Mouse (Mus musculus) megakaryocyte, embryonic 14.5 days (primary cell): ENCODE measurements around the gene Cmas. TPM values are rescaled to one million over a fixed set of nuclear protein-coding genes. Genes with fewer than 3 reads are reported as not detected.

Experiments
- H3K27me3 ChIP-seq: replicated peaks from 2 replicates; pipeline ENCODE3; 2012; ENCODE audit warnings: inconsistent platforms
- H3K36me3 ChIP-seq: replicated peaks from 2 replicates; pipeline ENCODE3; 2012; ENCODE audit warnings: low read length, inconsistent platforms, mixed read lengths
- H3K4me1 ChIP-seq: 2 replicates; pipeline ENCODE4 v1.6.1; 2012; ENCODE audit warnings: inconsistent platforms
- H3K4me3 ChIP-seq: replicated peaks from 2 replicates; pipeline ENCODE3; 2012; ENCODE audit warnings: moderate library complexity, mild to moderate bottlenecking, inconsistent platforms
- H3K9me3 ChIP-seq: 2 replicates; pipeline ENCODE4 v1.6.1; 2012; ENCODE audit warnings: inconsistent platforms
- FLI1 ChIP-seq: IDR thresholded peaks from 2 replicates; pipeline ENCODE4 v1.6.1; 2012; ENCODE audit warnings: low read length, inconsistent platforms, mixed read lengths
- GATA1 ChIP-seq: IDR thresholded peaks from 3 replicates; pipeline ENCODE4 v1.6.1; 2012; ENCODE audit warnings: mixed read lengths, low read length, inconsistent platforms, borderline replicate concordance
- polyA plus RNA-seq: library from polyadenylated mRNA; stranded (reverse); fragments of >175 nt; gene quantifications from 2 replicates; pipeline ENCODE4 v1.2.3, GENCODE M21; 2012; ENCODE audit warnings: low replicate concordance; ENCODE audit not compliant: insufficient read depth

The Cmas gene
- polyA plus RNA-seq, 1 experiment: 176 TPM

DNA sequence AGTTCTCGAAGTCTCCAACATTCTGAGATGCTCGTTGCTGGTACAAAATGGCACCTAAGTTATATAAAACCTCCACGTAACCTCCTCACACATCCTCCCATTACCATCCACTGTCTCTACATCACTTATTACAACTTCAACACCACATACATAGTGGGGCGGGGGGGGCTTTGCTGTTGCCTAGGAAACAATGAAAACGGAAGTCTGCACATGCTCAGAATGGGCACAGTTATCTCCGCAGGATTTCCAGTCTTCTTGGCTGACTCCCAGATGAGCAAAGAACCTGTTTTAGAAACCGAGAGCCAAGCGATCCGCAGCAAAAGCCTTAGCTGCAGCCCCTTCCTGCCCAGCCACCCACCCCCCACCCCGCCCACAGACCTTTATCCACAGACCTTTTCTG lies 33.2 kb downstream of the Cmas start:
- no peaks in the 10 kb centered on the region for H3K9me3 ChIP-seq
- H3K4me3 ChIP-seq: no peak overlapping the region
- H3K27me3 ChIP-seq: peaks cover 8% of the 10 kb centered on the region
- H3K4me1 ChIP-seq: peaks cover 12% of the 10 kb centered on the region
- H3K36me3 ChIP-seq: no peaks in the 10 kb centered on the region
- no peak for TF ChIP-seq FLI1
- no peak for TF ChIP-seq GATA1

DNA sequence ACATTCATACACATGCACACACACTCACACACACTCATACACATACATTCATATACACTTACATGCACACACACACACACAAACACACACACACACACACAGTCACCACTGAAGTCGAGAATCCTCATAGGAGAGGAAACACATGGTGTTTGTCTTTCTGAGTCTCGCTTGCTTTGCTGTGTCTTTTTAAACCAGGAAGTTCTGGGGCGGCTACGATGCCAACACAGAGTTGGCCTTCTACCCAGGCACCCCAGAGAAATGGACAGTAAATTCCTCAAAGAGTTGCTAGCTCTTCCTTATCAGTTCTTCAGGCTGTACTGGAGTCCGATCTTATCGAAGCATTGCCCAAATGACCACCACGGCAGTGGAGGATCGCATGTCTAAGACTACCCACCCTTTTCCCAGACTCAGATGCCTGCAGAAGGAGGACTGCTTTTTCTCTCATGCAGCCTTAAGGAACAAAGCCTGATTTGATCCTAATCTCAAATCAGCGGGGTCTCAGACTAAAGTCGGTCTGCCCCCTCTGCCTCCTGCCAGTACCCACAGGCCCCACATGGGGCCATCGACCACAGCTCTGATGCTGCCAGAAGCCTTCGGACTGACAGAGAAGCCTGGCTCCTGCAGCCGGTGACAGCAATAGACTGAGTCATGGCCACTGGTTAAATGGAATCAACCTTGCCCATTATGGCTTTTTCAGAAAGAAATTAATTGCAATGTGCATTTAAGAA lies 35.9 kb downstream of the Cmas start:
- Histone ChIP-seq H3K4me1 (peaks cover 12% of the 10 kb centered on the region), H3K36me3 (no peaks in the 10 kb centered on the region), H3K4me3 (no peak overlapping the region), H3K27me3 (peaks cover 9% of the 10 kb centered on the region), H3K9me3 (no peaks in the 10 kb centered on the region)
- TF ChIP-seq FLI1: no peak

DNA sequence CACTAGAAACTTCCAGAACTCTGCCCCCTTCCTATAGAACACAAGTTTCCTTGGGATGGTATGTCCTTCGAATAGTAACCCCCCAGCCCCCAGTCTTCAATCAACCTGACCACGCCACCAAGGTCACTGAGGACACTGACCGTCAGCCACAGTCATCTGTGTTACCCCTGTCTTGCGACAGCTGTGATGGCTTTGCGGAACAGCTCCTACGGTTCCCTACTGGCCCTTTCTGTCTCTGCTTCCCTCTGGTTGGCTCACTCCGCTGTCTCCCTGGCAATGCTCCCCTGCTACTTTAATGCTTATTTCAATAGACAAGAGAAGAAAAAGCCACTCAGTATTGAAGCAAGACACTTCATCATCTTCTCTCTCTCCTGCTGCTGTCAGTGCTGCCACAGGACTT lies 37.0 kb downstream of the Cmas start:
- no peaks in the 10 kb centered on the region for H3K36me3 ChIP-seq
- TF ChIP-seq GATA1 (no peak), FLI1 (no peak)
- no peak overlapping the region for H3K4me3 ChIP-seq
- H3K4me1 ChIP-seq: peaks cover 8% of the 10 kb centered on the region
- no peaks in the 10 kb centered on the region for H3K9me3 ChIP-seq
- H3K27me3 ChIP-seq: peaks cover 9% of the 10 kb centered on the region

DNA sequence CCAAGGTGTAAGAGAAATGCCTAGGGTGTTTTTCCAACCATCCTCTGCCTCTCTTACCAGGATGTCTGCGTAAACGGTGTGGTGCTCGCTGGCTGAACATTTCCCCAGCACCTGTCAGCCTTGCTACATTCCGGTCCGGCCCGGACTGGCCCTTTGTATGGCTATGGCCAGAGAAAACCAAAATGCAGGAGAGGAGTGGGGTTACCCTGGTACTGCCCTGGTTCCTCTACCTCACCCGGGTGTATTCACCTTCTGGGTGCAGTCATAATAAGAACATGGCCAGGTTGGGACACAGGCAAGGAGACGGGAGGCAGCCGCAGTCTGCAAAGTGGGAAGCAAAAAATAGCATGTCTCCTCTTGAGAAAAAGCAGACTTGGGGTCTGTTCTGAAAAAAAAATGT lies 38.6 kb downstream of the Cmas start:
- peaks cover 10% of the 10 kb centered on the region for H3K4me1 ChIP-seq

DNA sequence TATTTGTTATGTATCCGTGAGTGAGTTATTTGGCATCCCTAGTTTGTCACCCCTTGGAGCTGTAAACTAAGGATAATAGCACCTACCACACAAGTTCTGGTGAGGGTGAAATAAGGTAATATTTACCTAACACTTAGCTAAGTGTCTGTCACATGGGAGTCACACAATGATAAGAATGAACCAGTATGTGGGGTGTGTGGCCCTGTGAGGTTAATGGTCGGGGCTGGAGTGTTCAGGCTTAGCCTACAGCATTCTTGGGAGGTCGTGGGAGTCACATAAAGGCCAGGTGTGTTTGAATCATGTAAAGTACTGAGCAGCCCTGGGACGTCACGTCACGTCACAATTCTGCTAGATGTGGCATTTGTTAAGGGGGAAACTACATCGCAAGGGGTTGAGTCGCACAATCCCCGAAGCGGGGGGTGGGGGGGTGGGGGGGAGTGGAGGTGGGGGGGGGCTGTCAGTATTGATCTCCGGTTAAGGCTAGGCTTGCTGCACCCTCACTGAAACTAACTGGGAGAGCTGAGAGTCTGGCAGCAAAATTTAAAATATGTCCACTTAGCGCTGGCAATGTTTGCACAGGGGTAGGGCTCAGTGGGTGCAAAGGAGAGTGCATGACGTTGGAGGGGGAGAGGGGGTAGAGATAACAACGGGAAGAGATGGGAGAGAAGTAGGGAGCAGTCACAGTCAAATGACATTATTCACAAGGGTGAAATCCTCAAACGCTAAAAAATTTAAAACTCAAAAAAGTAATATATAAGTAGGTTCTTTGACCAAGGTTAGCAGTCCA lies 39.4 kb downstream of the Cmas start:
- TF ChIP-seq FLI1 (no peak), GATA1 (no peak)

More for the DNA sequence above, 38.6 kb downstream of the Cmas start:
- Histone ChIP-seq H3K27me3 (peaks cover 7% of the 10 kb centered on the region), H3K4me3 (no peak overlapping the region), H3K9me3 (no peaks in the 10 kb centered on the region), H3K36me3 (no peaks in the 10 kb centered on the region)
- TF ChIP-seq GATA1: no peak
- TF ChIP-seq FLI1: no peak

DNA sequence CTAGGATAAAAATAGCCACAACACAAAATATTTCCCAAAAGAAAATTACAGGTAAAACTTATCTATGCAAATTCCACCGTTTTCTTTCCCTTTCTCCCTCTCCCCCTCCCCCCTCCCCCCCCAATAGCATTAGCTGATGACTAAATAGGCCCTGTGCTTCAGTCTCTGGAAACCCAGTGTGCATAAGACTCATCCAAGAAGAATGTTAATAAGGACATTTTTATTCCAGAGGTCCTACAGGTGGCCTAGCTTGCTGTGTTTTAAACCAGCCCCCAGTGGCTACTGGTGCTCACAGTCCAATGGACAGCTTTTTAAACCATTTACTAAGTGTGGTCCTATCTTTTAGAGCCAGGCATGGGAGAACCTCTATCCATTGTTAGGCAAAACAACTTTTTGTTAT lies 41.5 kb downstream of the Cmas start:
- H3K4me3 ChIP-seq: no peak overlapping the region
- TF ChIP-seq GATA1: no peak
- TF ChIP-seq FLI1: no peak
- H3K9me3 ChIP-seq: no peaks in the 10 kb centered on the region
- no peaks in the 10 kb centered on the region for H3K36me3 ChIP-seq
- peaks cover 9% of the 10 kb centered on the region for H3K27me3 ChIP-seq
- peaks cover 18% of the 10 kb centered on the region for H3K4me1 ChIP-seq

More for the DNA sequence above, 39.4 kb downstream of the Cmas start:
- Histone ChIP-seq H3K4me1 (peaks cover 12% of the 10 kb centered on the region), H3K36me3 (no peaks in the 10 kb centered on the region), H3K27me3 (peaks cover 7% of the 10 kb centered on the region), H3K4me3 (no peak overlapping the region), H3K9me3 (no peaks in the 10 kb centered on the region)

DNA sequence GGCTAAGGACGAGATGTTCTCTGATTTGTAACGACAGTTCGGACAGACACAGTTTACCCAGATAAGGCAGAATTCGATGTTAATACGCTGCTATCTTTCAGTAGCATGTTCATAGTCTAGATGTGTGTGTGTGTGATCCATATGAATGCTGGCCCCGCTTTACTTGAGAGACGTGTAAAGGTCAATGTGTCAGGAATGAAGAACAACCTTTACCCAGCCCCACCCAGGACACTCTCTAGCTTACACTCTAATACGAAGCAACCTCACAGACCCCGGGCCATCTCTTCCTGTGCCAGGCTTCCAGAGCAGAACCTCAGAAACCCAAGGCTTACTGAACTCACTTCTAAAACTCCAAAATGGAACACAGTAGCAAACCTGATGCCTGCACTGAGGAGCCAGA lies 42.4 kb downstream of the Cmas start:
- Histone ChIP-seq H3K36me3 (no peaks in the 10 kb centered on the region), H3K27me3 (peaks cover 6% of the 10 kb centered on the region), H3K4me1 (peaks cover 18% of the 10 kb centered on the region), H3K9me3 (no peaks in the 10 kb centered on the region), H3K4me3 (no peak overlapping the region)
- TF ChIP-seq FLI1 (no peak), GATA1 (no peak)

DNA sequence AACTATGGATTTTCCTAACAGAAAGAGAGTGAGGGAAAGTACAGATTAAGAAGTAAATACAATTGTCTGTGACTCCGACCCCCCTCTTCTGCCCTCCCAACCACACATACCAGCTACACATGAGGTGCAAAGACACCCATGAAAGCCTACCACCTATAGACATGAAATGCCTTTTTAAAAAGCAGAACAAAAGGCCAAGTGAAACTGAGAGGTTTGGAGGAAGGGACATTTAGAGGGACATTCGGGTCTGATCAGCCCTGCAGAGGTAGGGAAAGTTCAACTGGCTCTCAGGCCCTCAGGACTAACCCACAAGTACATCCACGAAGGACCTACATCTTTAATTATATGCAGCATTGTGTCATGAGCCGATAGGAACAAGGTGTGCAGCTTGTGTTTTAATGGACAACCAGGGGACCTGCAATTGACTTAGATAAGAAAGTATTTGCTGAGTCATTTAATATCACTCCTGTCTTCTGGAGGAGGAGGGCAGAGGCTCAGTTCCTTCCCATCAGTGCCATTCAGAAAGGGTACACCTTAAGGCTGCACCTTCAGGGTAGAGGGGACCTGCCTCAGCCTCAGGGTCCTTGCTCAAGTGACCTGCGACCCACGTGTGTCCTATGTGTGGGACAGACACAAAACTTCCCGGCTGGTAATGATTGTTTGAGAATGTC lies 43.4 kb downstream of the Cmas start:
- Histone ChIP-seq H3K27me3 (peaks cover 2% of the 10 kb centered on the region), H3K9me3 (no peaks in the 10 kb centered on the region), H3K36me3 (no peaks in the 10 kb centered on the region), H3K4me3 (no peak overlapping the region), H3K4me1 (peaks cover 18% of the 10 kb centered on the region)
- no peak for TF ChIP-seq GATA1
- no peak for TF ChIP-seq FLI1

DNA sequence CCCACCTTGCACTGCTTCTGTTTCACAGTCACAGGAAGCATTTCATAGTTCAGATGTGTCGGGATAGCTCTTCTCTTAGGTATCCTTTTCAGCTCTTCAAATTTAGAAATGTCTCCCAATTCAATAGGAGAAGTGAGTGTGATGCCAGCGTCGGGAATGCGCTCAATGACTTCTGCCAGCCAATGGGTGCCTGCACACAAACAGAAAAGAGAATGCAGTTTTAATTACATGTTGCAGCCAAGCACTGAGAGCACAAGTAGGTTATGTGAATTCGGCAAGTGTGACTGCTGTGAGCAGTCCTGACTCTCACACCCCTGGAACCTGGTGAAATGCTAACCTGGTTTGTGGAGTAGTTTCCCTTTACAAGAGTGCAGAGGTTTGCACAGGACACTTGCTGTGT lies 45.2 kb downstream of the Cmas start:
- peaks cover 30% of the 10 kb centered on the region for H3K4me1 ChIP-seq
- TF ChIP-seq GATA1 (no peak), FLI1 (no peak)
- H3K4me3 ChIP-seq: no peak overlapping the region
- no peaks in the 10 kb centered on the region for H3K36me3 ChIP-seq
- no peaks in the 10 kb centered on the region for H3K9me3 ChIP-seq
- peaks cover 1% of the 10 kb centered on the region for H3K27me3 ChIP-seq
